8 mouse cellular contexts compared by ENCODE assay signal in genomic region chrX:71628306-71628705, GRCm38 (mm10). TPM values are rescaled to one million over a fixed set of nuclear protein-coding genes. Genes with fewer than 3 reads are reported as not detected.
A peak's percentile ranks its signal among the peaks of the same experiment; 100 is the strongest.
DNase-seq lines count a peak whose midpoint lies in the region.

No protein-coding gene starts in this region.

- DNase-seq in gastrocnemius, adult 8-10 months (ENCODE audit: low spot score in 2 of 2), result peak; percentile 2 to 4
- DNase-seq in gastrocnemius, postnatal 14 days, result no peak
- peak; percentile 18 for DNase-seq in urinary bladder, postnatal 14 days (ENCODE audit: low spot score)
- no peak for DNase-seq in urinary bladder, postnatal 4 days (ENCODE audit: low spot score in 2 of 2)
- DNase-seq in cerebellum, postnatal 14 days, result peak; percentile 67 to 69
- peak; percentile 54 for DNase-seq in layer of hippocampus, adult 11-12 months (ENCODE audit: low spot score)
- DNase-seq in lung, postnatal 14 days, result peak; percentile 49
- DNase-seq in thymus, postnatal 14 days, result peak; percentile 32

- intact Hi-C loops in gastrocnemius, postnatal 14 days (cut with DNase I; ENCODE audit: low total_unique reads), result no loop called here

RNA-seq across cellular contexts. Expression of gene Gpr50, which starts 35.2 kb away (rescaled TPM):
- total RNA-seq in gastrocnemius, adult 8-10 months (2022), result not detected
- 1 to 10 TPM; 1.8 to 3.1 TPM for total RNA-seq in gastrocnemius, postnatal 14 days (2021)

Comparison
In these comparisons a context has a peak if more than half of its experiments do, and no peak if none do; other contexts are left out.
1. DNase-seq: peak in gastrocnemius, adult 8-10 months (2 of 2), urinary bladder, postnatal 14 days (single experiment), cerebellum, postnatal 14 days (2 of 2), layer of hippocampus, adult 11-12 months (single experiment), lung, postnatal 14 days (single experiment) and thymus, postnatal 14 days (single experiment); none in gastrocnemius, postnatal 14 days (single experiment) and urinary bladder, postnatal 4 days (0 of 2).